Mouse (Mus musculus): ENCODE measurements around the gene Tspan2. TPM values are rescaled to one million over a fixed set of nuclear protein-coding genes. Genes with fewer than 3 reads are reported as not detected.
A peak's percentile ranks its signal among the peaks of the same experiment; 100 is the strongest.

The Tspan2 gene
- polyA plus RNA-seq, 1 experiment from 2014 or later: 9.1 TPM

DNA sequence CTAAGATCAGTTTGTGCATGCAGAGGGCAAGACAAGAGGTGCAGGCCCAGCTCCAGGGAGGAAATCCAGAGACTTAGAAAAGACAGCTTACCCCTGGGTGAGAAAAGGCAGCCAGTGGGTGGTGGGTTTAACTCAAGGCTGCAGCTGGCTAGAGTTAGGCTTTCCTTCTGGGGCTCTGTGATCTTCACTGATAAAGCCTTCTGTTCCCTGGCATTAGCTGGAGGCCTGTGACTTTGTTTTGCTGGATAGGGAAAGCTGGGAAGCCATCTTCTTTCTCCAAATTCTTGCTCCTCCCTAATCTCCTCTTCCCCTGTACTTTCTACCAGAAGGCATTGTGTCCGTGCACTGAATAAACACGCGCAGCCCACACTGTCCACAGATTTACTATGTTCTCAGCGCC lies 8.4 kb downstream of the Tspan2 start:
- Histone ChIP-seq H3K9ac (replicated peaks; ENCODE audit: low read depth, low read length) (no peak overlapping the region), H3K9me3 (ENCODE audit: control insufficient read depth, low read length) (no peaks in the 10 kb centered on the region), H3K4me2 (ENCODE audit: low read length) (no peak overlapping the region), H3K27me3 (replicated peaks; ENCODE audit: control insufficient read depth, insufficient read depth, low read length) (no peaks in the 10 kb centered on the region), H3K4me1 (replicated peaks; ENCODE audit: control insufficient read depth, insufficient read depth, low read length) (peaks cover 10% of the 10 kb centered on the region), H3K4me3 (replicated peaks; ENCODE audit: low read length) (no peak overlapping the region), H3K36me3 (ENCODE audit: control insufficient read depth, insufficient read depth) (no peaks in the 10 kb centered on the region), H3K27ac (ENCODE audit: low read length) (no peak overlapping the region)
- ATAC-seq: no peak
- 28% methylated on average over 4 of the region's 4 CpGs for WGBS

DNA sequence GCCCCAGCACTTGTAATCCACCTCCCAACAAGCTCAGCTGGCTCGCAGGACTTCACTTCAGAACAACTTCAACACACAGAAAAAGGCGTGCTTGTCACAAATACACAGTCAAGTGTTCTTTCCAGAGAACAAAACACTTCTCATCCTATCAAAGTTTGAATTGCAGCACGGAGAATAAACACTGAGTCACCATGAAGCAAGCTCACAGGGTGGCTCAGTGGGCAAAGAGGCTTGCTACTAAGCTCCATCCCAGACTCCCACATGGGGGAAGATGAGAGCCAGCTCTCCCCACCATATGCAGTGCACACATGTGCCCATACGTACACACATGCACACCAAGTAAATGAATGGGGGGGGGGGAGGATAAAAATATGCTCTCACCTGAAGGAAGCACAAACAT lies 8.9 kb downstream of the Tspan2 start:
- Histone ChIP-seq H3K4me1 (replicated peaks; ENCODE audit: control insufficient read depth, insufficient read depth, low read length) (peaks cover 10% of the 10 kb centered on the region), H3K27ac (ENCODE audit: low read length) (no peak overlapping the region), H3K9me3 (ENCODE audit: control insufficient read depth, low read length) (no peaks in the 10 kb centered on the region), H3K4me3 (replicated peaks; ENCODE audit: low read length) (no peak overlapping the region), H3K27me3 (replicated peaks; ENCODE audit: control insufficient read depth, insufficient read depth, low read length) (no peaks in the 10 kb centered on the region), H3K36me3 (ENCODE audit: control insufficient read depth, insufficient read depth) (no peaks in the 10 kb centered on the region), H3K9ac (replicated peaks; ENCODE audit: low read depth, low read length) (no peak overlapping the region), H3K4me2 (ENCODE audit: low read length) (no peak overlapping the region)
- WGBS: 22% methylated on average over 4 of the region's 4 CpGs
- no peak for ATAC-seq

DNA sequence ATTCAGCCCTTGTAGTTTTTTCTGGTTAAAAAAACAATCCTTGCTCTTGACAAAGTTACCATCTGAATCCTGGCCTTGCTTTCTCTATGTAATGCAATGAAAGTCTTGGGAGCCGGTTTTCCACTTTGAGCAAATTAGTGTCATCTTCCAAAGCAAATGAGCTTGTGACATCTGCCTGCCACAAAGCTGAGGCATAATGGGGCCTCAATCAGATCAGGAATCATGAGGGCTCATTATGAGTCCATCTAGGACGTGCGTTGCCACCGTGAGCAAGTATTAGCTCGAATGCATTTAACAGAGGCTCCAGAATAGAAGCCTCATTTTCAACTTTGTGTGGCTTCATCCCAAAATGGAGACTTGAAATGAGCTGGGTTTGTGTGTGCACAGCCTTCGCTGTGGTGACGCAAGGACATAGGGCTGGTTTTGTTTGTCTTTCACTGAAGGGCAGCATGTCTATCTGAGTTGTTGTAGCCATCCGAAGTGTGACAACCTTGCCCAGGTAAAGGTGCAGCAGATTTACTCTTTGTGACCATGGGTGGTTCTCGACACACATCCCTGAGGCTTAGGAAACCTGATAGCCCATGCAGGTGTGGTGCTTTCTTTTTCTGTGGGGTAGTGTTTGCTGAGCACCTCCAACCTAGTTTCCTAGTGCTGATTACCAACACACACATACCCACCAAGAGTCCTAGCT lies 9.6 kb downstream of the Tspan2 start:
- WGBS: 55% methylated on average over 9 of the region's 9 CpGs
- H3K4me1 ChIP-seq (replicated peaks; ENCODE audit: control insufficient read depth, insufficient read depth, low read length): peaks cover 10% of the 10 kb centered on the region
- H3K4me3 ChIP-seq (replicated peaks; ENCODE audit: low read length): no peak overlapping the region
- no peaks in the 10 kb centered on the region for H3K27me3 ChIP-seq (replicated peaks; ENCODE audit: control insufficient read depth, insufficient read depth, low read length)
- H3K9me3 ChIP-seq (ENCODE audit: control insufficient read depth, low read length): no peaks in the 10 kb centered on the region
- no peak overlapping the region for H3K4me2 ChIP-seq (ENCODE audit: low read length)
- H3K27ac ChIP-seq (ENCODE audit: low read length): no peak overlapping the region
- ATAC-seq: peak; percentile 34; the same call in 1 of the 2 replicates
- no peak overlapping the region for H3K9ac ChIP-seq (replicated peaks; ENCODE audit: low read depth, low read length)
- H3K36me3 ChIP-seq (ENCODE audit: control insufficient read depth, insufficient read depth): no peaks in the 10 kb centered on the region

DNA sequence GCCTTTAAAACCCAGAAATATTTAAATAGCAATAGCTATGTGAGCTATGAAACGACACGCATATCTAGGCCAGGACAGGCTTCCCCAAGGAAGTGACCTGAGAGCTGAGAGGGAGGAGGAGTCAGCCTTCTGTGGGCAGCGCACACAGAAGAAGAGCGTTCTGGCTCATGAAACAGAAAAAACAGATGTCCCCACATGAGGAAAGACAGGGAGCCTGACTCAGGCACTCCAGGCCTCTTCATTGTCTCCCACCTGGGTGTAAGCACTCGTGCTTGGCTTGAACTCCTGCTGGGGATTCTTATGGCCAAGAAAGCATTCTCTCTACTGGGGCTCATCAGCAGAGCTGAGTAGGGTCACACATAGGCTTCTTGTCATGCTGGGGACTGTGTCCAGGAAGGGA lies 10.3 kb downstream of the Tspan2 start:
- H3K4me1 ChIP-seq (replicated peaks; ENCODE audit: control insufficient read depth, insufficient read depth, low read length): peaks cover 10% of the 10 kb centered on the region
- no peaks in the 10 kb centered on the region for H3K36me3 ChIP-seq (ENCODE audit: control insufficient read depth, insufficient read depth)
- 65% methylated on average over 5 of the region's 5 CpGs for WGBS
- H3K27ac ChIP-seq (ENCODE audit: low read length): no peak overlapping the region
- no peak for ATAC-seq
- no peak overlapping the region for H3K4me2 ChIP-seq (ENCODE audit: low read length)
- no peak overlapping the region for H3K4me3 ChIP-seq (replicated peaks; ENCODE audit: low read length)
- no peak overlapping the region for H3K9ac ChIP-seq (replicated peaks; ENCODE audit: low read depth, low read length)
- H3K9me3 ChIP-seq (ENCODE audit: control insufficient read depth, low read length): no peaks in the 10 kb centered on the region
- H3K27me3 ChIP-seq (replicated peaks; ENCODE audit: control insufficient read depth, insufficient read depth, low read length): no peaks in the 10 kb centered on the region

DNA sequence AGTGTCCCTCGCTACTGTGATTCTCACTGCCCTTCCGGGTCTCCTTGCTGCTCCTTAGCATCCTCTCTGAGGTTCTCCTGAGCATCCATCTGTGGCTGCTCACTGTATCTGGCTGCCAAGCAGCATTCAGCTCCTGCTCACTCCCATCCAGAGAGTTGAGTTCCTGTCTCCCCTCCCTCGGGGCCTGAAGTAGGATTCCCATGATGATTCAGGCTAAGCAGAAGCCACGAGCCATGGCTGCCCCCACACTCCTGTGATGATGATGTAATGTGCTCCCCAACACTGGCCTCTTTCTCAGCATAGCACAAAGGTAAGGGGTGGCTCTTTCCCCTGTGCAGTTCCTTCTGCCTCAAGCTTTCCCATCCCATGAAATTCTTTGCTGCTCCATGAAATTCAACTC lies 11.8 kb downstream of the Tspan2 start:
- Histone ChIP-seq H3K4me2 (ENCODE audit: low read length) (no peak overlapping the region), H3K36me3 (ENCODE audit: control insufficient read depth, insufficient read depth) (no peaks in the 10 kb centered on the region), H3K27ac (ENCODE audit: low read length) (no peak overlapping the region), H3K27me3 (replicated peaks; ENCODE audit: control insufficient read depth, insufficient read depth, low read length) (no peaks in the 10 kb centered on the region), H3K9ac (replicated peaks; ENCODE audit: low read depth, low read length) (no peak overlapping the region), H3K9me3 (ENCODE audit: control insufficient read depth, low read length) (no peaks in the 10 kb centered on the region), H3K4me3 (replicated peaks; ENCODE audit: low read length) (no peak overlapping the region), H3K4me1 (replicated peaks; ENCODE audit: control insufficient read depth, insufficient read depth, low read length) (peaks cover 10% of the 10 kb centered on the region)
- no peak for ATAC-seq
- WGBS: 75% methylated on average over 4 of the region's 4 CpGs

DNA sequence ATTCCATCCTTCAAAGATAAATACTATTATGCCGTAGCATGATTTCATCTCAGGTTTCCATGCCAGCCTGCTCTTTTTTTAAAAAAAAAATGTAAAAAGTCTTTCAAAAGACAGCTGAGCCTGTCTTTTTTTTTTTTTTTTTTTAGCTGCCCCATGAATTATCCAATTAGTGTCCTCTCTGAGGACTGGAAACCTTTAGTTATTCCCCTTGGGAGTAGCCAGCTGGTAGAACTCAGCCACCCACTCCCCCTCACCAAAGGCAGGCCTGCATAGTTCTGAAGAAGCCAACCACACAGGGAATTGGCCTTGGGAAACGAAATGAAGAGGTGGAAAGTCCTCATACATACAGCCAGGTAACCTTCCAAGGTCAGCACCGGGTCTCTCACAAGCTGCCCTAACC lies 13.7 kb downstream of the Tspan2 start:
- Histone ChIP-seq H3K27me3 (replicated peaks; ENCODE audit: control insufficient read depth, insufficient read depth, low read length) (no peaks in the 10 kb centered on the region), H3K27ac (ENCODE audit: low read length) (no peak overlapping the region), H3K36me3 (ENCODE audit: control insufficient read depth, insufficient read depth) (0 out of 2 replicates have a peak, but pooled peaks cover 2% of the 10 kb centered on the region), H3K9me3 (ENCODE audit: control insufficient read depth, low read length) (no peaks in the 10 kb centered on the region), H3K4me2 (ENCODE audit: low read length) (no peak overlapping the region), H3K4me1 (replicated peaks; ENCODE audit: control insufficient read depth, insufficient read depth, low read length) (peaks cover 7% of the 10 kb centered on the region), H3K9ac (replicated peaks; ENCODE audit: low read depth, low read length) (no peak overlapping the region), H3K4me3 (replicated peaks; ENCODE audit: low read length) (no peak overlapping the region)
- WGBS: 76% methylated on average over 3 of the region's 3 CpGs
- no peak for ATAC-seq

DNA sequence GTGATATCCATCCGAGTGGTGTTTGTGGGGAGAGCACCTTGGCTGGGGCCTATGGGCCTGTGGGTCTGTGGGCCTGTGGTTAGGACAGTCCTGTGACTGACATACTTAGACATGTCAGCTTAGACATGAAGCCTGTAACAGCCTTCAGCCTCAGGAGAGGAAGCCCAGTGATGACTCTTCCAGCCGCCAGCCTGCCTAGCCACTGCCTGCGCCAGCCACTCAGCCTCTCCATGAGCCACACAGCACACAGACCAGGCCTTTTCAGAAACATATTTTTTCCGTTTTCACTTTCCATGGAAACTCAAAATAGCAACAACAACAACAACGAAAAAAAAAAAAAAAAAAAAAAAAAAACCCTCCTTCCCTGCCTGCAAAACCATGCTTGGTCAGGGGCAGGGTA lies 14.4 kb downstream of the Tspan2 start:
- ATAC-seq: no peak
- Histone ChIP-seq H3K27ac (ENCODE audit: low read length) (no peak overlapping the region), H3K4me2 (ENCODE audit: low read length) (no peak overlapping the region), H3K9ac (replicated peaks; ENCODE audit: low read depth, low read length) (no peak overlapping the region), H3K4me1 (replicated peaks; ENCODE audit: control insufficient read depth, insufficient read depth, low read length) (peaks cover 2% of the 10 kb centered on the region), H3K4me3 (replicated peaks; ENCODE audit: low read length) (no peak overlapping the region), H3K36me3 (ENCODE audit: control insufficient read depth, insufficient read depth) (0 out of 2 replicates have a peak, but pooled peaks cover 3% of the 10 kb centered on the region), H3K9me3 (ENCODE audit: control insufficient read depth, low read length) (no peaks in the 10 kb centered on the region), H3K27me3 (replicated peaks; ENCODE audit: control insufficient read depth, insufficient read depth, low read length) (no peaks in the 10 kb centered on the region)
- WGBS: 92% methylated on average over 5 of the region's 5 CpGs

DNA sequence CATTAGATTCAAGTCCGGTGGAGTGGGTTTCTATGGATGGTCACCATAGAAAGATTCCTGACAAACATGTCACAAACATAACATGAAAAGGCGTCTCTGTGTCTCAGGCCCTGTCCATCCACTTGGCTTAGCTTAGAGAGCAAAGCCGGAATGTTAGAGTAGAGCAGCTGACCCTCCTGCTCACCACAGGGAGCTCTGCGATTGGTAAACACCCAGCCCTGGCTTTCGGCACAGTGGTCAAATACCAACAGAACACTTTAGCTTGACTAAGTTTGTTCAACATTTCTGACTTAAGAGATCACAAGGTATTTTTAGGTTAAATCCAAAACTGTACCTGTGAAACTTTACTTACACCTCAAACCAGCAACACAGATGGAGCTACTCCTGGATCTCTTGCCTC lies 16.8 kb downstream of the Tspan2 start:
- Histone ChIP-seq H3K36me3 (ENCODE audit: control insufficient read depth, insufficient read depth) (0 out of 2 replicates have a peak, but pooled peaks cover 3% of the 10 kb centered on the region), H3K27ac (ENCODE audit: low read length) (no peak overlapping the region), H3K4me3 (replicated peaks; ENCODE audit: low read length) (no peak overlapping the region), H3K4me2 (ENCODE audit: low read length) (no peak overlapping the region), H3K4me1 (replicated peaks; ENCODE audit: control insufficient read depth, insufficient read depth, low read length) (no peaks in the 10 kb centered on the region; the same call in 1 of the 2 replicates), H3K27me3 (replicated peaks; ENCODE audit: control insufficient read depth, insufficient read depth, low read length) (no peaks in the 10 kb centered on the region), H3K9me3 (ENCODE audit: control insufficient read depth, low read length) (no peaks in the 10 kb centered on the region), H3K9ac (replicated peaks; ENCODE audit: low read depth, low read length) (no peak overlapping the region)
- no peak for ATAC-seq
- 88% methylated on average over 5 of the region's 5 CpGs for WGBS

DNA sequence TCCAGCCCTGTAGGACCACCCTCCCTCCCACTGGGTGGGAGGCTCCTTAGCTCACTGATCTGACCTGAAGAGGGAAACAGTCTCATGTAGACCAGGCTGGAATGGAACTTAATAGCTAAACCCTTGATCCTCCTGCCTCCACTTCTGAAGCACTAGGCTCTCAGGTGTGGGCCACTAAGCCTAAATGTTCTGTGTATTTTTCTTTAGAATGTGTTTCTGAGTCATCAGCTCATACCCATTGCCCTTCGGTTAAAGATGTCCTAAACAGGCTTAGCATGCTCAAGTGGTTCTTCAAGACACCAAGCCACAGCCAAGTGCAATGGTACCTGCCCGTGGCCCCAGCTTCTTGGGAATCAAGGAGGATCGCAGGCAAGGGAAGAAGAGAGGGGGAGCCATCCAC lies 17.2 kb downstream of the Tspan2 start:
- no peak overlapping the region for H3K9ac ChIP-seq (replicated peaks; ENCODE audit: low read depth, low read length)
- no peaks in the 10 kb centered on the region; the same call in 1 of the 2 replicates for H3K4me1 ChIP-seq (replicated peaks; ENCODE audit: control insufficient read depth, insufficient read depth, low read length)
- no peak for ATAC-seq
- H3K4me3 ChIP-seq (replicated peaks; ENCODE audit: low read length): no peak overlapping the region
- H3K27me3 ChIP-seq (replicated peaks; ENCODE audit: control insufficient read depth, insufficient read depth, low read length): no peaks in the 10 kb centered on the region
- 0 out of 2 replicates have a peak, but pooled peaks cover 3% of the 10 kb centered on the region for H3K36me3 ChIP-seq (ENCODE audit: control insufficient read depth, insufficient read depth)
- 94% methylated on average over 3 of the region's 3 CpGs for WGBS
- H3K27ac ChIP-seq (ENCODE audit: low read length): no peak overlapping the region
- no peaks in the 10 kb centered on the region for H3K9me3 ChIP-seq (ENCODE audit: control insufficient read depth, low read length)
- H3K4me2 ChIP-seq (ENCODE audit: low read length): no peak overlapping the region

DNA sequence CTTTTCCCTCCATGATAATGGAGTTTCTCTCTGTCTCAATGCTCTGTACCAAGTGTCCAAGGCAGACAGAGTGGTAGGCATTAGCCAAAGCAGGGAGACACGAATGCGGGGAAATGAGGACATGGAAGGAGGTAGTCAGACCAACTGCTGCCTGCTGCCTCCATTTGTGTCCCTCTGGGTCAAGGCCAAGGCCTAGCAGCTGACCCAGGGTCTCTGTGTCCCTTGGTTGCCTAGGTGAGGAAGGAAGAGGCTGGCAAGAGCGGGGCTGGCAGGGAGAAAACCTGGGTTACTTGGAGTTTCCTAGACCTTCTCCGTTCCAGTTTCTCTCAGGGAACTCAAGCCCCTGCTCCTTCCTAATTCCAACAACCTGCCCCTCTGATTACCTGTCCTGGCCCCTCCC lies 17.7 kb downstream of the Tspan2 start:
- Histone ChIP-seq H3K9ac (replicated peaks; ENCODE audit: low read depth, low read length) (no peak overlapping the region), H3K4me2 (ENCODE audit: low read length) (no peak overlapping the region), H3K27me3 (replicated peaks; ENCODE audit: control insufficient read depth, insufficient read depth, low read length) (no peaks in the 10 kb centered on the region), H3K4me3 (replicated peaks; ENCODE audit: low read length) (no peak overlapping the region), H3K27ac (ENCODE audit: low read length) (no peak overlapping the region), H3K9me3 (ENCODE audit: control insufficient read depth, low read length) (no peaks in the 10 kb centered on the region), H3K4me1 (replicated peaks; ENCODE audit: control insufficient read depth, insufficient read depth, low read length) (no peaks in the 10 kb centered on the region; the same call in 1 of the 2 replicates), H3K36me3 (ENCODE audit: control insufficient read depth, insufficient read depth) (0 out of 2 replicates have a peak, but pooled peaks cover 3% of the 10 kb centered on the region)
- WGBS: 96% methylated on average over 4 of the region's 4 CpGs
- ATAC-seq: no peak
